Mouse (Mus musculus): ENCODE data around the gene Ptpn4.

DNA sequence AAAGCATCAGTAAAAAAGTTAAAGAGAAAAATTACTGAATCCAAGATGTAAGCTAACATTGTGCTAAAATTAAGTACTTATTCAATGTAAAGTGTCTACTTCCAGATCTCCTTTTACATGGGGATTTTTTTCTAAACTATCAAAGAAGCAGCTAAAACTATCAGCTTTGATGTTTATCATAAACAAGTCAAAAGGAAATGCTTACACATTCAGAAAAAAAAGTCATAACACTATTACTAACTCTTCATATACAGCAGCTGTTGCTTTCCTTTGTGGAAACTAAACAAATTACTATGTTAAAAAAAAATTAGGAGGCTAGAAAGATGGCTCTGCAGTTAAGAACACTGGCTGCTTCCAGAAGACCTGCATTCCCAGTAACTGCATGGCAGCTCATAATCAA is 42.2 kb downstream of the Ptpn4 start:
- TF ChIP-seq CTCF (IDR thresholded peaks at IDR 0.05; ENCODE audit: low read depth) (no peak), EP300 (IDR thresholded peaks at IDR 0.05; ENCODE audit: low read depth) (no peak)

All from heart, postnatal 0 days (tissue).